ENCODE assay signal across 9 mouse cellular contexts in genomic region chr9:7554382-7554781, GRCm38 (mm10). TPM values are rescaled to one million over a fixed set of nuclear protein-coding genes. Genes with fewer than 3 reads are reported as not detected.
DNase-seq lines count a peak whose midpoint lies in the region; ATAC-seq and TF ChIP-seq lines count a peak whose summit lies in the region.
"Had no signal": no experiment of that assay in that cellular context is flagged by ENCODE, and none has a peak within 500 bp of the region (broad histone marks: within the 10 kb centered on the region; RNA-seq: fewer than 3 reads in every experiment).

No protein-coding gene starts in this region.

- intact Hi-C loops in heart, postnatal 14 days (cut with DNase I) = loop anchor here (1.0 kb wide), 1 partner anchor 41 kb away; no protein-coding TSS in a partner anchor

- no peaks in the 10 kb centered on the region for H3K9me3 ChIP-seq in hindbrain, embryonic 11.5 days (ENCODE audit: control insufficient read depth, low read length)
- H3K9me3 ChIP-seq in hindbrain, embryonic 10.5 days = no peaks in the 10 kb centered on the region
- H3K9me3 ChIP-seq in E14TG2a.4 (ENCODE audit: low read length) = no peaks in the 10 kb centered on the region
- no peaks in the 10 kb centered on the region for H3K9me3 ChIP-seq in midbrain, embryonic 15.5 days

- no peak overlapping the region for H3K4me3 ChIP-seq in hindbrain, embryonic 11.5 days (ENCODE audit: low read depth, low read length)
- H3K4me3 ChIP-seq in hindbrain, embryonic 10.5 days = no peak overlapping the region
- H3K4me3 ChIP-seq in E14TG2a.4 (replicated peaks; ENCODE audit: low read length) = no peak overlapping the region
- no peak overlapping the region for H3K4me3 ChIP-seq in midbrain, embryonic 15.5 days

- ATAC-seq in hindbrain, embryonic 11.5 days (ENCODE audit: low FRiP score) = no peak
- ATAC-seq in midbrain, embryonic 15.5 days (replicated peaks) = no peak

- H3K4me1 ChIP-seq in hindbrain, embryonic 11.5 days (replicated peaks; ENCODE audit: control insufficient read depth, insufficient read depth, low read length) = no peaks in the 10 kb centered on the region
- no peaks in the 10 kb centered on the region for H3K4me1 ChIP-seq in hindbrain, embryonic 10.5 days (replicated peaks)
- no peaks in the 10 kb centered on the region for H3K4me1 ChIP-seq in E14TG2a.4 (replicated peaks; ENCODE audit: low read depth, low read length)
- no peaks in the 10 kb centered on the region for H3K4me1 ChIP-seq in midbrain, embryonic 15.5 days

- no peaks in the 10 kb centered on the region for H3K27me3 ChIP-seq in hindbrain, embryonic 11.5 days (ENCODE audit: control insufficient read depth, insufficient read depth, low read length)
- no peaks in the 10 kb centered on the region for H3K27me3 ChIP-seq in hindbrain, embryonic 10.5 days (ENCODE audit: insufficient read depth, poor library complexity, severe bottlenecking)
- H3K27me3 ChIP-seq in E14TG2a.4 (ENCODE audit: insufficient read depth, low read length) = no peaks in the 10 kb centered on the region
- H3K27me3 ChIP-seq in midbrain, embryonic 15.5 days (replicated peaks) = no peaks in the 10 kb centered on the region

- no peak overlapping the region for H3K27ac ChIP-seq in hindbrain, embryonic 11.5 days (ENCODE audit: low read depth, low read length)
- no peak overlapping the region for H3K27ac ChIP-seq in hindbrain, embryonic 10.5 days
- H3K27ac ChIP-seq in midbrain, embryonic 15.5 days = no peak overlapping the region

- WGBS in hindbrain, embryonic 11.5 days = 52% methylated on average over 3 of the region's 3 CpGs
- 46% methylated on average over 3 of the region's 3 CpGs for WGBS in hindbrain, embryonic 10.5 days
- 37% methylated on average over 3 of the region's 3 CpGs for WGBS in midbrain, embryonic 15.5 days

- no peak overlapping the region for H3K4me2 ChIP-seq in hindbrain, embryonic 11.5 days (replicated peaks; ENCODE audit: low read depth, low read length)
- no peak overlapping the region for H3K4me2 ChIP-seq in midbrain, embryonic 15.5 days

- H3K36me3 ChIP-seq in hindbrain, embryonic 11.5 days (ENCODE audit: control insufficient read depth, insufficient read depth, low read length) = no peaks in the 10 kb centered on the region
- no peaks in the 10 kb centered on the region for H3K36me3 ChIP-seq in hindbrain, embryonic 10.5 days
- H3K36me3 ChIP-seq in E14TG2a.4 (ENCODE audit: insufficient read depth, low read length) = no peaks in the 10 kb centered on the region
- H3K36me3 ChIP-seq in midbrain, embryonic 15.5 days (replicated peaks) = no peaks in the 10 kb centered on the region

- DNase-seq in hindbrain, embryonic 11.5 days (ENCODE audit: low spot score) = peak; percentile 9
- no peak for DNase-seq in hindbrain, embryonic 10.5 days (ENCODE audit: low spot score)
- peak; percentile 72 for DNase-seq in 3T3-L1 (ENCODE audit: low read depth, low spot score)
- peak; percentile 42 for DNase-seq in heart, postnatal 14 days
- peak; percentile 15 for DNase-seq in retina, embryonic 14.5 days (ENCODE audit: low spot score)
- DNase-seq in spleen, postnatal 14 days (ENCODE audit: low spot score in 2 of 2) = no peak

- peak; percentile 62 for TF ChIP-seq CTCF in E14TG2a.4 (conservative IDR thresholded peaks at IDR 0.05; ENCODE audit: low read length)

- no peak overlapping the region for H3K9ac ChIP-seq in hindbrain, embryonic 11.5 days (ENCODE audit: low read depth, low read length)
- no peak overlapping the region for H3K9ac ChIP-seq in midbrain, embryonic 15.5 days

RNA-seq across cellular contexts. Expression of gene Mmp8, which starts 3.9 kb away (rescaled TPM):
- polyA plus RNA-seq in hindbrain, embryonic 11.5 days (2014; fragmentation: Nextera tagmentation; extraction: Ambion mirVana) = 0.10 TPM in 1 of 2 replicates, not detected in the other
- 0.07 TPM in 1 of 2 replicates, not detected in the other for polyA plus RNA-seq in hindbrain, embryonic 10.5 days (2016; fragmentation: Nextera tagmentation; extraction: Ambion mirVana)
- under 1 TPM in 1 of 2 experiments, not detected in 1; 0.10 TPM for total RNA-seq in heart, postnatal 14 days (2021)
- polyA plus RNA-seq in midbrain, embryonic 15.5 days (2015; fragmentation: Nextera tagmentation; extraction: Ambion mirVana) = 0.10 TPM in 1 of 2 replicates, not detected in the other
- polyA plus RNA-seq: neural tube, embryonic 11.5 days had no signal

RNA-seq across cellular contexts. Expression of gene Mmp27, which starts 16.8 kb away (rescaled TPM):
- polyA plus RNA-seq in hindbrain, embryonic 11.5 days (2014; fragmentation: Nextera tagmentation; extraction: Ambion mirVana) = not detected in 2 replicates
- not detected in 2 replicates for polyA plus RNA-seq in hindbrain, embryonic 10.5 days (2016; fragmentation: Nextera tagmentation; extraction: Ambion mirVana)
- under 1 TPM; 0.12 to 0.29 TPM for total RNA-seq in heart, postnatal 14 days (2021)
- not detected in 2 replicates for polyA plus RNA-seq in midbrain, embryonic 15.5 days (2015; fragmentation: Nextera tagmentation; extraction: Ambion mirVana)
- polyA plus RNA-seq: neural tube, embryonic 11.5 days had no signal

RNA-seq across cellular contexts. Expression of gene Mmp10, which starts 52.2 kb away (rescaled TPM):
- not detected in 2 replicates for polyA plus RNA-seq in hindbrain, embryonic 11.5 days (2014; fragmentation: Nextera tagmentation; extraction: Ambion mirVana)
- polyA plus RNA-seq in hindbrain, embryonic 10.5 days (2016; fragmentation: Nextera tagmentation; extraction: Ambion mirVana) = not detected in 2 replicates
- total RNA-seq in heart, postnatal 14 days (2021) = not detected
- polyA plus RNA-seq in midbrain, embryonic 15.5 days (2015; fragmentation: Nextera tagmentation; extraction: Ambion mirVana) = not detected in 2 replicates
- polyA plus RNA-seq: neural tube, embryonic 11.5 days had no signal

Comparison
In these comparisons a context has a peak if more than half of its experiments do, and no peak if none do; other contexts are left out.
1. DNase-seq: peak in hindbrain, embryonic 11.5 days (single experiment), 3T3-L1 (single experiment), heart, postnatal 14 days (2 of 2) and retina, embryonic 14.5 days (single experiment); none in hindbrain, embryonic 10.5 days (single experiment) and spleen, postnatal 14 days (0 of 2).